Mouse (Mus musculus) embryonic facial prominence, embryonic 11.5 days (tissue): ENCODE measurements around the gene Gltp. TPM values are rescaled to one million over a fixed set of nuclear protein-coding genes. Genes with fewer than 3 reads are reported as not detected.
A peak's percentile ranks its signal among the peaks of the same experiment; 100 is the strongest.

ENCODE experiments used
- ATAC-seq: fragments of 200-750 bp; cut with Nextera tagmentation; replicated peaks from 2 replicates; pipeline ENCODE4 v1.8.0; 2017; ENCODE audit warnings: low read depth; ENCODE audit not compliant: insufficient number of reproducible peaks, low FRiP score, low TSS enrichment
- DNase-seq: peaks from one replicate; pipeline ENCODE4 v3.0.0-alpha.2; 2015; ENCODE audit warnings: low spot score
- H3K27ac ChIP-seq: fragments of 300-500 bp; sonication (generic); replicated peaks from 2 replicates; pipeline ENCODE4 v1.5.1; 2014; ENCODE audit warnings: mild to moderate bottlenecking, low read depth, low read length, control low read depth
- H3K27me3 ChIP-seq: fragments of 300-500 bp; sonication (generic); 2 replicates; pipeline ENCODE4 v1.6.1; 2014; ENCODE audit warnings: mild to moderate bottlenecking, low read length, moderate library complexity, mixed read lengths; ENCODE audit not compliant: control insufficient read depth, insufficient read depth
- H3K36me3 ChIP-seq: fragments of 300-500 bp; sonication (generic); replicated peaks from 2 replicates; pipeline ENCODE4 v1.6.1; 2014; ENCODE audit warnings: low read depth, mild to moderate bottlenecking, low read length, moderate library complexity, mixed read lengths; ENCODE audit not compliant: control insufficient read depth, insufficient read depth
- H3K4me1 ChIP-seq: fragments of 300-500 bp; sonication (generic); 2 replicates; pipeline ENCODE4 v1.6.1; 2014; ENCODE audit warnings: low read length, mixed read lengths; ENCODE audit not compliant: control insufficient read depth, insufficient read depth
- H3K4me2 ChIP-seq: fragments of 300-500 bp; sonication (generic); 2 replicates; pipeline ENCODE4 v1.6.1; 2014; ENCODE audit warnings: low read depth, mild to moderate bottlenecking, control low read depth, low read length, moderate library complexity
- H3K4me3 ChIP-seq: fragments of 300-500 bp; sonication (generic); 2 replicates; pipeline ENCODE4 v1.5.1; 2014; ENCODE audit warnings: low read depth, low read length, control low read depth
- H3K9ac ChIP-seq: fragments of 300-500 bp; sonication (generic); replicated peaks from 2 replicates; pipeline ENCODE4 v1.6.1; 2014; ENCODE audit warnings: mild to moderate bottlenecking, control low read depth, low read length
- H3K9me3 ChIP-seq: fragments of 300-500 bp; sonication (generic); replicated peaks from 2 replicates; pipeline ENCODE4 v1.6.1; 2016; ENCODE audit warnings: mild to moderate bottlenecking, low read length, inconsistent platforms, mixed read lengths; ENCODE audit not compliant: control insufficient read depth
- WGBS: fragments of 180-500 bp; shearing (Covaris S2); extraction: QIAGEN DNeasy Blood & Tissue Kit; methylation state at CpG from one replicate; pipeline ENCODE4 v1.1.7; 2014; 5-methylcytosine and 5-hydroxymethylcytosine counted together
- polyA plus RNA-seq: library from polyadenylated mRNA; unstranded; fragments of >200 nt; fragmentation: Nextera tagmentation; extraction: Ambion mirVana; gene quantifications from 2 replicates; pipeline ENCODE4 v1.2.1, GENCODE M21; 2014

Gene Gltp
- polyA plus RNA-seq, 1 experiment from 2014 or later = 57.3 TPM

GRCm38 (mm10) chr5:114664750-114665149 lies 26.0 kb downstream of the Gltp start:
- Histone ChIP-seq H3K36me3 (no peaks in the 10 kb centered on the region), H3K4me1 (peaks cover 2% of the 10 kb centered on the region; the same call in 1 of the 2 replicates), H3K4me3 (no peak overlapping the region), H3K9ac (no peak overlapping the region), H3K9me3 (no peaks in the 10 kb centered on the region), H3K27me3 (no peaks in the 10 kb centered on the region), H3K4me2 (no peak overlapping the region), H3K27ac (no peak overlapping the region)
- ATAC-seq = 0 out of 2 replicates have a peak, but pooled peaks have one; percentile 46
- no peak for DNase-seq
- 54% methylated on average over 7 of the region's 7 CpGs for WGBS

GRCm38 (mm10) chr5:114664139-114664538 lies 26.6 kb downstream of the Gltp start:
- H3K4me3 ChIP-seq = no peak overlapping the region
- no peak overlapping the region for H3K9ac ChIP-seq
- peaks cover 3% of the 10 kb centered on the region for H3K27me3 ChIP-seq
- peaks cover 2% of the 10 kb centered on the region; the same call in 1 of the 2 replicates for H3K4me1 ChIP-seq
- H3K36me3 ChIP-seq = no peaks in the 10 kb centered on the region
- H3K4me2 ChIP-seq = no peak overlapping the region
- WGBS = 82% methylated on average over 4 of the region's 4 CpGs
- DNase-seq (no peak), ATAC-seq (no peak)
- H3K27ac ChIP-seq = no peak overlapping the region
- H3K9me3 ChIP-seq = no peaks in the 10 kb centered on the region

GRCm38 (mm10) chr5:114661029-114661428 lies 29.8 kb downstream of the Gltp start:
- no peak for DNase-seq
- Histone ChIP-seq H3K4me3 (no peak overlapping the region), H3K9me3 (no peaks in the 10 kb centered on the region), H3K4me1 (peaks cover 5% of the 10 kb centered on the region; the same call in 1 of the 2 replicates), H3K9ac (no peak overlapping the region), H3K36me3 (no peaks in the 10 kb centered on the region), H3K27ac (no peak overlapping the region), H3K4me2 (no peak overlapping the region), H3K27me3 (peaks cover 30% of the 10 kb centered on the region)
- WGBS = 75% methylated on average over 6 of the region's 6 CpGs
- no peak for ATAC-seq

GRCm38 (mm10) chr5:114658255-114658654 lies 32.5 kb downstream of the Gltp start, which contains the start of gene Trpv4:
TSS of gene Trpv4 (minus strand) at chr5:114658421.
- H3K4me1 ChIP-seq = peaks cover 3% of the 10 kb centered on the region; the same call in 1 of the 2 replicates
- WGBS = 1% methylated on average over 24 of the region's 47 CpGs
- H3K27ac ChIP-seq = no peak within 1 kb of the TSS
- peak within 1 kb of the TSS; percentile 48 for H3K9ac ChIP-seq
- H3K27me3 ChIP-seq = peaks cover 30% of the 10 kb centered on the region
- H3K9me3 ChIP-seq = no peaks in the 10 kb centered on the region
- ATAC-seq (no peak), DNase-seq (no peak)
- H3K4me3 ChIP-seq = peak within 1 kb of the TSS; percentile 45
- H3K4me2 ChIP-seq = peak within 1 kb of the TSS; percentile 92
- no peaks in the 10 kb centered on the region for H3K36me3 ChIP-seq

DNA sequence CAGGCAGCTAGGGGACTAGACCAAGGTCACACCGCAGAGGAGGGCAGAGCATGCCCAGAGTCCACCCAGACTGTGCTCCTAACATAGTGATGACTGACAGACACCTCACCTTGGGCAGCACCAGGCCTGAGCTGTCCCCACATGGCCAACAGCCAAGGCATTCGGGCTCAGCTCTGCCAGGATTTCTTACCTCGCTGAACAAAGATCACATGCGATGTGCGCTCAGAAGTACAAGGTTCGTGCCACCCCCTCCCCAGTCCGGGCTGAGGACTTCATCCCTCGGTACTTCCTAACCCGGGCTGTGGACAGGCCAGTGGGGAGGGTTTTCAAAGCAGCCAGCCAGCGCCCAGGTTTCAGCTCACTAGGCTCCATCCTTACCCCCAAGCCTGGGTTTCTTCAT lies 33.4 kb downstream of the Gltp start:
- peak overlapping the region; percentile 92 for H3K4me2 ChIP-seq
- peak overlapping the region; percentile 45 for H3K4me3 ChIP-seq
- H3K9ac ChIP-seq = no peak overlapping the region
- ATAC-seq = no peak
- H3K36me3 ChIP-seq = no peaks in the 10 kb centered on the region
- WGBS = 35% methylated on average over 10 of the region's 10 CpGs
- H3K27ac ChIP-seq = no peak overlapping the region
- H3K4me1 ChIP-seq = peaks cover 3% of the 10 kb centered on the region; the same call in 1 of the 2 replicates
- peaks cover 30% of the 10 kb centered on the region for H3K27me3 ChIP-seq
- DNase-seq = no peak
- no peaks in the 10 kb centered on the region for H3K9me3 ChIP-seq

- DNase-seq (no peak), ATAC-seq (no peak)
- Histone ChIP-seq H3K27ac (no peak overlapping the region), H3K4me1 (peaks cover 3% of the 10 kb centered on the region; the same call in 1 of the 2 replicates), H3K9ac (no peak overlapping the region), H3K27me3 (peaks cover 30% of the 10 kb centered on the region), H3K36me3 (no peaks in the 10 kb centered on the region), H3K4me2 (no peak overlapping the region), H3K4me3 (no peak overlapping the region), H3K9me3 (no peaks in the 10 kb centered on the region)
- 89% methylated on average over 7 of the region's 7 CpGs for WGBS
Observed at GRCm38 (mm10) chr5:114656305-114656704, 34.5 kb downstream of the Gltp start.

GRCm38 (mm10) chr5:114655721-114656120 lies 35.1 kb downstream of the Gltp start:
- no peak for DNase-seq
- 82% methylated on average over 5 of the region's 5 CpGs for whole genome bisulfite sequencing
- Histone ChIP-seq H3K9ac (no peak overlapping the region), H3K9me3 (no peaks in the 10 kb centered on the region), H3K4me3 (no peak overlapping the region), H3K27ac (no peak overlapping the region), H3K27me3 (peaks cover 30% of the 10 kb centered on the region), H3K4me2 (no peak overlapping the region), H3K4me1 (peaks cover 3% of the 10 kb centered on the region; the same call in 1 of the 2 replicates), H3K36me3 (no peaks in the 10 kb centered on the region)
- no peak for ATAC-seq

DNA sequence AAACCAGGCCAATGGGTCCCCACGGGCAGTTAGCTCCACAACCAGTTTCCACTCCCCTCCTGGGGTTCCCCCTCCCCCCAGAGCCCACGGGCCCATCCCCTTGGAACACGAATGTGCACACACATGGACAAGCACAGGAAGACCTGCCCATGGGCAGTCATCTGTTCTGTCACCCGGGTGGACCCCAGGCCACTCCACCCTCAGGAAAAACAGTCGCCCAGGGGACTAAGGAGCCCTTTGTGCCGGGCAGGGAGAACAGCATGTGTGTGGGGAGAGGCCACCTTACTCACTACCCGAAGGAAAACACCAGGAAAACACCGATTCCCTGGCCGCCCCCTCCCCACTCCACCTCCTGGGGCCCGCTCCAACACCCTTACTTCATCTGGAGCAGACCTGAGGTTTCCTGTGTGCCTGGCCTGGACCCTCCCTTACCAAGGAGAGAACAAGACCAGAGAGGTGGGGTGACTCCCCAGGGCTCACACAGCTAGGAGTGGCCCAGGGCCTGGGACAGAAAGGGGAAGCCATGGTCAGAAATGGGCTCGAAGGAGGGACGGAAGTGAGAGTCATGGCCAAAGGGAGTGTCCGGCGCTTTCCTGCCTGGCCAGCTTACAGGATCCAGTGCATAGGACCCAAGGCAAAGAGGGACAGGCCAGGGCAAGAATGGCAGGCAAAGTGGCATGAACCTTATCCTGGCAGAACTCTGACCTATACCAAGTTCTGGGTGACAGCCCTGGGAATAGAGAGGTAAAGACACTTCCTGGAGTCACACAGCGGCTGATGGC lies 36.9 kb downstream of the Gltp start:
- H3K9me3 ChIP-seq = no peaks in the 10 kb centered on the region
- H3K4me1 ChIP-seq = peaks cover 3% of the 10 kb centered on the region; the same call in 1 of the 2 replicates
- H3K4me3 ChIP-seq = no peak overlapping the region
- WGBS = 77% methylated on average over 12 of the region's 15 CpGs
- H3K27ac ChIP-seq = no peak overlapping the region
- DNase-seq (no peak), ATAC-seq (no peak)
- no peak overlapping the region for H3K9ac ChIP-seq
- no peaks in the 10 kb centered on the region for H3K36me3 ChIP-seq
- H3K4me2 ChIP-seq = no peak overlapping the region
- H3K27me3 ChIP-seq = peaks cover 24% of the 10 kb centered on the region
